Mouse (Mus musculus) embryonic facial prominence, embryonic 11.5 days (tissue): ENCODE measurements around the gene Polr2h. TPM values are rescaled to one million over a fixed set of nuclear protein-coding genes. Genes with fewer than 3 reads are reported as not detected.
A peak's percentile ranks its signal among the peaks of the same experiment; 100 is the strongest.

Experiments
- ATAC-seq: fragments of 200-750 bp; cut with Nextera tagmentation; replicated peaks from 2 replicates; pipeline ENCODE4 v1.8.0; 2017; ENCODE audit warnings: low read depth; ENCODE audit not compliant: insufficient number of reproducible peaks, low FRiP score, low TSS enrichment
- DNase-seq: peaks from one replicate; pipeline ENCODE4 v3.0.0-alpha.2; 2015; ENCODE audit warnings: low spot score
- H3K27ac ChIP-seq: fragments of 300-500 bp; sonication (generic); replicated peaks from 2 replicates; pipeline ENCODE4 v1.5.1; 2014; ENCODE audit warnings: mild to moderate bottlenecking, low read depth, low read length, control low read depth
- H3K27me3 ChIP-seq: fragments of 300-500 bp; sonication (generic); 2 replicates; pipeline ENCODE4 v1.6.1; 2014; ENCODE audit warnings: mild to moderate bottlenecking, low read length, moderate library complexity, mixed read lengths; ENCODE audit not compliant: control insufficient read depth, insufficient read depth
- H3K36me3 ChIP-seq: fragments of 300-500 bp; sonication (generic); replicated peaks from 2 replicates; pipeline ENCODE4 v1.6.1; 2014; ENCODE audit warnings: low read depth, mild to moderate bottlenecking, low read length, moderate library complexity, mixed read lengths; ENCODE audit not compliant: control insufficient read depth, insufficient read depth
- H3K4me1 ChIP-seq: fragments of 300-500 bp; sonication (generic); 2 replicates; pipeline ENCODE4 v1.6.1; 2014; ENCODE audit warnings: low read length, mixed read lengths; ENCODE audit not compliant: control insufficient read depth, insufficient read depth
- H3K4me2 ChIP-seq: fragments of 300-500 bp; sonication (generic); 2 replicates; pipeline ENCODE4 v1.6.1; 2014; ENCODE audit warnings: low read depth, mild to moderate bottlenecking, control low read depth, low read length, moderate library complexity
- H3K4me3 ChIP-seq: fragments of 300-500 bp; sonication (generic); 2 replicates; pipeline ENCODE4 v1.5.1; 2014; ENCODE audit warnings: low read depth, low read length, control low read depth
- H3K9ac ChIP-seq: fragments of 300-500 bp; sonication (generic); replicated peaks from 2 replicates; pipeline ENCODE4 v1.6.1; 2014; ENCODE audit warnings: mild to moderate bottlenecking, control low read depth, low read length
- H3K9me3 ChIP-seq: fragments of 300-500 bp; sonication (generic); replicated peaks from 2 replicates; pipeline ENCODE4 v1.6.1; 2016; ENCODE audit warnings: mild to moderate bottlenecking, low read length, inconsistent platforms, mixed read lengths; ENCODE audit not compliant: control insufficient read depth
- WGBS: fragments of 180-500 bp; shearing (Covaris S2); extraction: QIAGEN DNeasy Blood & Tissue Kit; methylation state at CpG from one replicate; pipeline ENCODE4 v1.1.7; 2014; 5-methylcytosine and 5-hydroxymethylcytosine counted together
- polyA plus RNA-seq: library from polyadenylated mRNA; unstranded; fragments of >200 nt; fragmentation: Nextera tagmentation; extraction: Ambion mirVana; gene quantifications from 2 replicates; pipeline ENCODE4 v1.2.1, GENCODE M21; 2014

Gene Polr2h
- polyA plus RNA-seq, 1 experiment from 2014 or later, result 124 TPM

GRCm38 (mm10) chr16:20712190-20712589, 5.3 kb upstream of the Polr2h start:
- no peaks in the 10 kb centered on the region for H3K9me3 ChIP-seq
- no peak overlapping the region for H3K4me2 ChIP-seq
- peaks cover 3% of the 10 kb centered on the region; the same call in 1 of the 2 replicates for H3K36me3 ChIP-seq
- peaks cover 4% of the 10 kb centered on the region; the same call in 1 of the 2 replicates for H3K4me1 ChIP-seq
- no peak overlapping the region for H3K27ac ChIP-seq
- DNase-seq (no peak), ATAC-seq (no peak)
- H3K4me3 ChIP-seq, result no peak overlapping the region
- H3K9ac ChIP-seq, result no peak overlapping the region
- no peaks in the 10 kb centered on the region for H3K27me3 ChIP-seq
- 66% methylated on average over 9 of the region's 9 CpGs for WGBS

GRCm38 (mm10) chr16:20712889-20713288, 4.6 kb upstream of the Polr2h start:
- no peak for DNase-seq
- Histone ChIP-seq H3K36me3 (peaks cover 3% of the 10 kb centered on the region; the same call in 1 of the 2 replicates), H3K9me3 (no peaks in the 10 kb centered on the region), H3K4me2 (no peak overlapping the region), H3K27me3 (no peaks in the 10 kb centered on the region), H3K9ac (no peak overlapping the region), H3K27ac (no peak overlapping the region), H3K4me3 (no peak overlapping the region), H3K4me1 (peaks cover 4% of the 10 kb centered on the region; the same call in 1 of the 2 replicates)
- no peak for ATAC-seq
- 88% methylated on average over 7 of the region's 7 CpGs for WGBS

GRCm38 (mm10) chr16:20714307-20715080, 3.0 kb upstream of the Polr2h start:
- Histone ChIP-seq H3K4me3 (peak overlapping the region; percentile 69), H3K4me2 (peak overlapping the region; percentile 89), H3K9me3 (no peaks in the 10 kb centered on the region), H3K4me1 (peaks cover 4% of the 10 kb centered on the region; the same call in 1 of the 2 replicates), H3K9ac (no peak overlapping the region), H3K27ac (no peak overlapping the region), H3K36me3 (0 out of 2 replicates have a peak, but pooled peaks cover 3% of the 10 kb centered on the region), H3K27me3 (no peaks in the 10 kb centered on the region)
- WGBS, result 31% methylated on average over 11 of the region's 11 CpGs
- no peak for ATAC-seq
- DNase-seq, result no peak

- no peaks in the 10 kb centered on the region for H3K27me3 ChIP-seq
- no peak for DNase-seq
- H3K4me3 ChIP-seq, result peak overlapping the region; percentile 69
- 46% methylated on average over 2 of the region's 2 CpGs for WGBS
- H3K4me2 ChIP-seq, result peak overlapping the region; percentile 89
- no peak overlapping the region for H3K27ac ChIP-seq
- H3K9ac ChIP-seq, result peak overlapping the region; percentile 83; the same call in 1 of the 2 replicates
- peaks cover 4% of the 10 kb centered on the region; the same call in 1 of the 2 replicates for H3K4me1 ChIP-seq
- H3K9me3 ChIP-seq, result no peaks in the 10 kb centered on the region
- H3K36me3 ChIP-seq, result 0 out of 2 replicates have a peak, but pooled peaks cover 3% of the 10 kb centered on the region
- ATAC-seq, result no peak
Measured at GRCm38 (mm10) chr16:20715161-20715560, 2.3 kb upstream of the Polr2h start.

GRCm38 (mm10) chr16:20715566-20715965, 1.9 kb upstream of the Polr2h start:
- Histone ChIP-seq H3K4me3 (peak overlapping the region; percentile 69), H3K36me3 (peaks cover 3% of the 10 kb centered on the region; the same call in 1 of the 2 replicates), H3K27ac (peak overlapping the region; percentile 88), H3K4me1 (peaks cover 4% of the 10 kb centered on the region; the same call in 1 of the 2 replicates), H3K9ac (peak overlapping the region; percentile 83), H3K9me3 (no peaks in the 10 kb centered on the region), H3K27me3 (no peaks in the 10 kb centered on the region), H3K4me2 (peak overlapping the region; percentile 89)
- WGBS, result under 1% methylated on average over 12 of the region's 12 CpGs
- DNase-seq, result no peak
- ATAC-seq, result no peak; the same call in 1 of the 2 replicates

GRCm38 (mm10) chr16:20715976-20716840, 1.3 kb upstream of the Polr2h start:
- H3K36me3 ChIP-seq, result peaks cover 3% of the 10 kb centered on the region; the same call in 1 of the 2 replicates
- DNase-seq, result peak; percentile 93
- peak overlapping the region; percentile 89 for H3K4me2 ChIP-seq
- no peaks in the 10 kb centered on the region for H3K27me3 ChIP-seq
- peak overlapping the region; percentile 69 for H3K4me3 ChIP-seq
- WGBS, result 0% methylated on average over 51 of the region's 68 CpGs
- H3K9me3 ChIP-seq, result no peaks in the 10 kb centered on the region
- H3K9ac ChIP-seq, result peak overlapping the region; percentile 83
- peaks cover 4% of the 10 kb centered on the region; the same call in 1 of the 2 replicates for H3K4me1 ChIP-seq
- peak; percentile 90 for ATAC-seq
- H3K27ac ChIP-seq, result peak overlapping the region; percentile 88

- Histone ChIP-seq H3K9ac (peak overlapping the region; percentile 83), H3K4me3 (peak overlapping the region; percentile 69), H3K9me3 (no peaks in the 10 kb centered on the region), H3K4me2 (peak overlapping the region; percentile 89), H3K4me1 (peaks cover 4% of the 10 kb centered on the region; the same call in 1 of the 2 replicates), H3K27ac (peak overlapping the region; percentile 88), H3K27me3 (no peaks in the 10 kb centered on the region), H3K36me3 (peaks cover 3% of the 10 kb centered on the region; the same call in 1 of the 2 replicates)
- WGBS, result under 1% methylated on average over 8 of the region's 8 CpGs
- DNase-seq (no peak), ATAC-seq (0 out of 2 replicates have a peak, but pooled peaks have one; percentile 4)
Measured at GRCm38 (mm10) chr16:20716841-20717180, 654 bp upstream of the Polr2h start.
